Mouse (Mus musculus): ENCODE results near the gene Akap10. TPM values are rescaled to one million over a fixed set of nuclear protein-coding genes. Genes with fewer than 3 reads are reported as not detected.

Gene Akap10
- total and polyA plus RNA-seq, 3 experiments = 17.7 to 20.1 TPM; not detected in 1

DNA sequence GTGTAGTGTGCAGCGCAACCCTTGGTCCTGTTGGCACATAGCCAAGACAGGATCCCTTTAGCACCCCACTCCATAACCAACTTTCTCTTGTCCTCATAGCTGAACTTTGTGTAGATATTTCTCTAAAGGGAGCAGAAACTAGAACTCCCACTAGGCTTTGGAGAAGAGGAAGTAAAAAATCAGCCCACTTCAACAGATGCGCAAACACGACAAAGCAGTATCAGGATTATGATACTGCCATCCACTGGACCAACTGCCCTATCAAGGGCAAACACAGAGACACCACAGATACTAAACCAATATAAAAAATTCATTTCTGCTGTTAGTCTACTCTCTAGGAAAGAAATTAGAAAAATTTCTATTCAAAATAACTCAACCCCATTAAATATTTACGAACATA, 16.6 kb upstream of the Akap10 start (continued):
- TF ChIP-seq NRF1 (IDR thresholded peaks at IDR 0.05; ENCODE audit: insufficient read depth, low read depth, low read length, poor library complexity, severe bottlenecking) (no peak), MYB (IDR thresholded peaks at IDR 0.05; ENCODE audit: low read depth, low read length) (peak; percentile 66), CHD2 (IDR thresholded peaks at IDR 0.05; ENCODE audit: low read length) (peak; percentile 37; the same call in 1 of the 2 replicates), POLR2AphosphoS5 (IDR thresholded peaks at IDR 0.05; ENCODE audit: borderline replicate concordance, low read depth, low read length) (no peak), ZNF384 (IDR thresholded peaks at IDR 0.05; ENCODE audit: low read depth, low read length) (peak; percentile 84), ZC3H11A (IDR thresholded peaks at IDR 0.05; ENCODE audit: low read depth, low read length) (no peak; the same call in 1 of the 2 replicates), USF2 (IDR thresholded peaks at IDR 0.05; ENCODE audit: borderline replicate concordance in 1 of 2, insufficient read depth in 1 of 2, low read depth in 1 of 2, low read length in 2 of 2) (no peak), HCFC1 (IDR thresholded peaks at IDR 0.05; ENCODE audit: low read depth, low read length) (no peak), UBTF (IDR thresholded peaks at IDR 0.05; ENCODE audit: borderline replicate concordance, insufficient read depth, low read depth, low read length) (no peak), CTCF (IDR thresholded peaks at IDR 0.05 in 2 of 3, conservative IDR thresholded peaks at IDR 0.05 in 1 of 3; ENCODE audit: control insufficient read depth in 1 of 3, insufficient read depth in 1 of 3, low read depth in 2 of 3, low read length in 3 of 3, poor library complexity in 1 of 3, severe bottlenecking in 1 of 3) (peak in 1 of 3 experiments; percentile 34; a peak in 2 of 6 replicates), ZKSCAN1 (IDR thresholded peaks at IDR 0.05; ENCODE audit: low read depth, low read length) (no peak), EP300 (IDR thresholded peaks at IDR 0.05; ENCODE audit: low read depth in 1 of 2, low read length in 2 of 2) (peak; percentile 100), POLR2A (IDR thresholded peaks at IDR 0.05; ENCODE audit: control insufficient read depth in 1 of 2, insufficient read depth in 1 of 2, low read depth in 1 of 2, low read length in 2 of 2, poor library complexity in 1 of 2) (no peak), POLR2AphosphoS2 (IDR thresholded peaks at IDR 0.05; ENCODE audit: low read length) (no peak)

DNA sequence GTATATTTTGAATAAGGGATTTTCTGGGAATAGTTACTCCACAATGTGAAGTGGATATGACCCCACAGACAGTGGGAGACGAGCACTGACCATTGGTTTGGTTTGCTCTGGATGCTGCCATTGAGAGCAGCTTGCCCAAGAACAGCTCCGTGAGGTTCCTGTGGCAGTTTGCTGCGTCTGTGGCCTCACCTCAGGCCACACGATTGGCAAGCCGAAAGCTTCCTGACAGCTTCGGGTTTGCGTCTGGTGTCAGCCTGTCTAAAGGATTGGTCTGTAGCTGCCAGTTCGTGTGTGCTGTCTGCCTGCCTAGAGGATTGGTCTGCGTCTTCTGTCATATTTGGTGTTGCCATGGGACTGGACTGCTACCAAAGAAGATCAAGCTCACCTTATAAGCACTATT, 14.4 kb upstream of the Akap10 start:
- TF ChIP-seq EP300 (IDR thresholded peaks at IDR 0.05; ENCODE audit: low read depth in 1 of 2, low read length in 2 of 2) = peak in 1 of 2 experiments; percentile 5; a peak in 1 of 4 replicates
- no peak for TF ChIP-seq ETS1 (IDR thresholded peaks at IDR 0.05; ENCODE audit: low read depth, low read length)
- no peak for TF ChIP-seq KAT2A (conservative IDR thresholded peaks at IDR 0.05; ENCODE audit: low read depth, low read length)
- no peak for TF ChIP-seq POLR2AphosphoS2 (IDR thresholded peaks at IDR 0.05; ENCODE audit: low read length)
- no peak for TF ChIP-seq RAD21 (IDR thresholded peaks at IDR 0.05; ENCODE audit: low read depth, low read length)
- 0 out of 2 replicates have a peak, but pooled peaks have one; percentile 24 for TF ChIP-seq SIN3A (IDR thresholded peaks at IDR 0.05; ENCODE audit: low read length)
- no peak for TF ChIP-seq ZC3H11A (IDR thresholded peaks at IDR 0.05; ENCODE audit: low read depth, low read length)
- TF ChIP-seq MYB (IDR thresholded peaks at IDR 0.05; ENCODE audit: low read depth, low read length) = no peak
- no peak for TF ChIP-seq POLR2AphosphoS5 (IDR thresholded peaks at IDR 0.05; ENCODE audit: borderline replicate concordance, low read depth, low read length)
- TF ChIP-seq ELF1 (IDR thresholded peaks at IDR 0.05; ENCODE audit: low read depth, low read length) = no peak
- no peak for TF ChIP-seq MAFK (IDR thresholded peaks at IDR 0.05; ENCODE audit: borderline replicate concordance, low read depth, low read length)
- TF ChIP-seq HCFC1 (IDR thresholded peaks at IDR 0.05; ENCODE audit: low read depth, low read length) = no peak
- TF ChIP-seq CHD1 (IDR thresholded peaks at IDR 0.05; ENCODE audit: low read depth, low read length) = no peak
- TF ChIP-seq RCOR1 (IDR thresholded peaks at IDR 0.05; ENCODE audit: low read depth, low read length) = no peak
- no peak for TF ChIP-seq TCF12 (IDR thresholded peaks at IDR 0.05; ENCODE audit: low read depth, low read length)
- TF ChIP-seq NELFE (IDR thresholded peaks at IDR 0.05; ENCODE audit: low read depth, low read length) = no peak
- TF ChIP-seq MYC (IDR thresholded peaks at IDR 0.05; ENCODE audit: low read depth, low read length) = no peak
- no peak for TF ChIP-seq ZKSCAN1 (IDR thresholded peaks at IDR 0.05; ENCODE audit: low read depth, low read length)
- Histone ChIP-seq H3K4me1 (ENCODE audit: control insufficient read depth in 1 of 2, insufficient read depth in 2 of 2, low read length in 2 of 2) (peaks cover 24 to 35% of the 10 kb centered on the region in 2 experiments), H3K4me3 (ENCODE audit: control insufficient read depth in 1 of 2, insufficient read depth in 1 of 2, low read depth in 2 of 2, low read length in 2 of 2) (no peak overlapping the region), H3K36me3 (ENCODE audit: control insufficient read depth in 1 of 2, insufficient read depth in 2 of 2, low read length in 2 of 2) (peaks cover 0 to 46% of the 10 kb centered on the region in 2 experiments; a peak in 2 of 4 replicates), H3K27me3 (ENCODE audit: control insufficient read depth in 1 of 2, insufficient read depth in 2 of 2, low read length in 2 of 2) (no peaks in the 10 kb centered on the region), H3K79me2 (ENCODE audit: control insufficient read depth, insufficient read depth, low read length, poor library complexity) (no peaks in the 10 kb centered on the region), H3K27ac (ENCODE audit: control insufficient read depth, low read depth, low read length) (no peak overlapping the region), H3K9me3 (replicated peaks; ENCODE audit: insufficient read depth, low read length) (no peaks in the 10 kb centered on the region), H3K9ac (ENCODE audit: control insufficient read depth, low read depth, low read length, poor library complexity, severe bottlenecking) (no peak overlapping the region)
- no peak for DNase-seq (ENCODE audit: low read depth, low spot score)

All from MEL (cell line).